Mouse (Mus musculus): ENCODE results near the gene Fam149a. TPM values are rescaled to one million over a fixed set of nuclear protein-coding genes. Genes with fewer than 3 reads are reported as not detected.
"Not testable (repeated sequence)": the region's sequence is repeated elsewhere in the genome, so short reads cannot be mapped to it uniquely, and the experiment has no call there.

Fam149a gene
- polyA plus RNA-seq, 1 experiment from 2014 or later = 57.8 TPM

DNA sequence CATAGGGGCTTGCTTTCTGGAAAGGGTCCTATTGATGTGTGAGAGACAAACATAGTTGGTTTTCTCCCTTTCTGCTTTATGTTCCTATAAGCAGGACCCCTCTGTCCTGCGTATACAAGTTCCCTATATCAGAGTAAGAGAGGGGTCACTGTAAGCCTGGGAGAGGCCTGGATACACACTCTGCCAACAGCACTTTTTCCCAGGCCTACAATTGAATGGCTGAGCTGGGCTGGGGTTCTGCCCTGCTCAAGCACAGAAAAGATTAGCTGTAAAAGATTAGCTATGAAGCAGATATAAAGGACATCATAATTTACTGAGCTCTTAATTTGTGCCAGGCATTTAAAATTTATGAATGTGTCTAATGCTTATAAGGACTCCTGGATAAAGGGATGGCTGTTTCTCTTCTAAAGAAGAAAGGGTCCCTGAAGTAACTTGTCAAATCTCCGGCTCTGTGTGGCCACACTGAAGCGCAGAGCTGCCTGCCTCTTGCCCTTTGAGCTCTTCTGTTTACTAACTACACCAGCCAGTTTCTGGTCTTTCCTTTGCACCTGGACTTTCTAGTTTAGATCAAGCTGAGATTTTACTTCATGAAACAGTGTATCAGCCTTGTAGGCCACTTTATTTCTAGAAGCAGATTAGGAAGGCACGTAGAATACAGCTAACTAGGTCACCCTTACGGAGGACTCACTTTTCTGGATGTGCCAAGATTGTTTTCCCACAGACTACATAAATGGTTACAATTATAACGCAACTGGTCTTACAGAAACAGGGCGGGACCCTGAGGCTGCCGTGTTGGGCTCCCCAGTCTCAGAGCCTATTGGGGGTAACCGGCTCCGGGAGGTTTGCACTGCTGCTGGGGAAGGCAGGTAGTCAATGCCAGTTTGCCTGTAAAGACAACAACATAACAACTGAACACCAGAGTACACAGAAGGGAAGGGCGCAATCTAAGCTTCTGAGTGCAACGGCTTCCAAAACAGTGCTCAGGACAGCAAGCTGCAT lies 40.2 kb downstream of the Fam149a start:
- no peaks in the 10 kb centered on the region for H3K4me1 ChIP-seq (replicated peaks; ENCODE audit: insufficient read depth, low read length)
- H3K9ac ChIP-seq (ENCODE audit: low read depth, low read length) = no peak overlapping the region
- WGBS = 91% methylated on average over 12 of the region's 12 CpGs
- no peak overlapping the region for H3K27ac ChIP-seq
- peaks cover 40% of the 10 kb centered on the region for H3K36me3 ChIP-seq (ENCODE audit: insufficient read depth, low read length)
- H3K4me2 ChIP-seq (ENCODE audit: low read length) = no peak overlapping the region
- DNase-seq (ENCODE audit: low spot score) = no peak
- no peak for TF ChIP-seq CTCF (IDR thresholded peaks at IDR 0.05; ENCODE audit: low read depth)
- H3K4me3 ChIP-seq (replicated peaks; ENCODE audit: low read depth, low read length) = no peak overlapping the region
- no peaks in the 10 kb centered on the region for H3K9me3 ChIP-seq (replicated peaks; ENCODE audit: low read length)
- no peak for ATAC-seq (replicated peaks; ENCODE audit: low FRiP score, low read depth)
- no peaks in the 10 kb centered on the region for H3K27me3 ChIP-seq (ENCODE audit: insufficient read depth, low read length)

DNA sequence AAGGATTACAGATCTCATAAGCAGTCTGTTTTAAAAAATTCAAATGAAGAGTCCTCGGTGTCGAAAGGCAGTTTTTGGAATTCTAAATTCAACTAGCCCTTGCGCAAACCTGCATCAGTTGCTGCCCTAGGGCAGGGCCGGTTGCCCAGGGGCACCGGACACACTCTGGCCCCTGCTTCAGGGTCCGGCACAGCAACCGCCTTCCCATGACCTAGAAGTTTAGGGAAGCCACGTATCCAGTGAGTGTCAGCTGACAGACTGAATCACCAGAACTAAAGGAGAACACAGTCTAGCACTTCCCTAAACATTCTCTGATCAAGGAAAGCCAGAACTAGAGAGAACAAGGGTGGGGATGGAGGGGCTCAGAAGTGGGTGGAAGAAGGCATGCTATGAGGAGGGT lies 48.6 kb downstream of the Fam149a start:
- H3K27ac ChIP-seq = no peak overlapping the region
- 4% methylated on average over 8 of the region's 8 CpGs for WGBS
- H3K9me3 ChIP-seq (replicated peaks; ENCODE audit: low read length) = no peaks in the 10 kb centered on the region
- peak overlapping the region; percentile 51 for H3K4me3 ChIP-seq (replicated peaks; ENCODE audit: low read depth, low read length)
- H3K27me3 ChIP-seq (ENCODE audit: insufficient read depth, low read length) = no peaks in the 10 kb centered on the region
- DNase-seq (ENCODE audit: low spot score) = no peak
- no peaks in the 10 kb centered on the region; the same call in 1 of the 2 replicates for H3K4me1 ChIP-seq (replicated peaks; ENCODE audit: insufficient read depth, low read length)
- peak overlapping the region; percentile 50 for H3K9ac ChIP-seq (ENCODE audit: low read depth, low read length)
- H3K36me3 ChIP-seq (ENCODE audit: insufficient read depth, low read length) = peaks cover 5% of the 10 kb centered on the region; the same call in 1 of the 2 replicates
- peak overlapping the region; percentile 95 for H3K4me2 ChIP-seq (ENCODE audit: low read length)
- ATAC-seq (replicated peaks; ENCODE audit: low FRiP score, low read depth) = 0 out of 2 replicates have a peak, but pooled peaks have one; percentile 49
- TF ChIP-seq CTCF (IDR thresholded peaks at IDR 0.05; ENCODE audit: low read depth) = no peak

DNA sequence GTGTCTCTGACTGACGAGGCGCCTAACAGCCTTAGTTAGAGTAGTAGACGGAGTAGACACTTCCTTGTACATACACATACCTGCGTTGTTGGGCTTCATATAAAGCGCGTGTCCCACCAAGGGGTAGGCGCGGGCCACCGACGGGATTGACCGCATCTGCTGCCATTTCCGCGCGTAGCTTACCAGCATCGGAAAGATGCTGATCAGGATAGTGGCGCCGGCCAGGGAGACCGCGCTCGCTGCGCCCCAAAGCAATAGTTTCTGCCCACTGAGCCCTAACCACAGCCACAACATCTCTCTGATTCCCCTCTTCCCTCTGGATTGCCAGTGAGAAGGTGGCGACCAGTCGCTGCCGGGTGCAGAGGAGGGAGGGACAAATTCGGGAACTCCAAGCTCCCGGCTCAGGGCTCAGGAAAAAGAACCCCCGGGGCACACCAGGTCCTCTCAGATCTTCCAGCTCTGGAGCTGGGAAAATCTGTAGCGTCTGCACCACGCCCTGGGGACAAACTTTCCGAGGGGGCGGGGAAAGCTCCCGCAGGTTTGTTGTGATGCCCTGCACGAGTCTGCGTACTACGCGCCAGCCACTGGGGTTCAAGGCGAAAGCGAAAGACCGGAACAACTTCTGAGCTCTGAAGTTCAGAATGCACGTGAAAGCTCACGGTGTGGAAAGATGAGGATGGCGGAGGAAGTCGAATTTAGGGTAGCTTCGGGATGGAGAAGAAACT lies 49.2 kb downstream of the Fam149a start, which contains the start of gene Cyp4v3:
TSS of gene Cyp4v3 (minus strand) at position 532 of the 725 bp plus-strand sequence.
- Histone ChIP-seq H3K4me1 (replicated peaks; ENCODE audit: insufficient read depth, low read length) (no peaks in the 10 kb centered on the region; the same call in 1 of the 2 replicates), H3K9me3 (replicated peaks; ENCODE audit: low read length) (no peaks in the 10 kb centered on the region), H3K36me3 (ENCODE audit: insufficient read depth, low read length) (peaks cover 5% of the 10 kb centered on the region; the same call in 1 of the 2 replicates), H3K9ac (ENCODE audit: low read depth, low read length) (peak within 1 kb of the TSS; percentile 50), H3K27me3 (ENCODE audit: insufficient read depth, low read length) (no peaks in the 10 kb centered on the region), H3K4me3 (replicated peaks; ENCODE audit: low read depth, low read length) (peak within 1 kb of the TSS; percentile 51), H3K27ac (no peak within 1 kb of the TSS), H3K4me2 (ENCODE audit: low read length) (peak within 1 kb of the TSS; percentile 95)
- ATAC-seq (replicated peaks; ENCODE audit: low FRiP score, low read depth) = peak; percentile 59; the same call in 1 of the 2 replicates
- 1% methylated on average over 44 of the region's 44 CpGs for WGBS
- DNase-seq (ENCODE audit: low spot score) = peak; percentile 77
- TF ChIP-seq CTCF (IDR thresholded peaks at IDR 0.05; ENCODE audit: low read depth) = no peak

DNA sequence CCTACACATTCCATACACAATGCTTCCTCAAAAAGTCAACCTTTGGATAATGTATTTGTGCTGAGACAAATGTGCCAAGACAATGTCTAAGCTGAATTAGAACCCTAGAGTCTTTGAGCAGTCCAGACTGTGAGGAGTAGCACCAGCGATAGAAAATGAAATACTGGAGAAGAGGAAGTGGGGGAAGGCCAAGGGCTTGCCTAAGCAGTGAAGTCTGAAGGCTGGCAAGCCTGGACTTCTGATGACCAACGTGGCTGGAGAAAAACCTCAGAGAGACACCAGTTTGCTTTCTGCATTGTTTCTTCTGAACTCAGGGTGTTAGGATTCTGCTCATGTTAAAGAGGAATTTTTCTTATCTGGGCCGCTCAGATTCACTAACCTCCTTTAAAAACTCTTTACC lies 51.2 kb downstream of the Fam149a start:
- Histone ChIP-seq H3K4me1 (replicated peaks; ENCODE audit: insufficient read depth, low read length) (no peaks in the 10 kb centered on the region; the same call in 1 of the 2 replicates), H3K4me2 (ENCODE audit: low read length) (no peak overlapping the region), H3K36me3 (ENCODE audit: insufficient read depth, low read length) (no peaks in the 10 kb centered on the region), H3K27me3 (ENCODE audit: insufficient read depth, low read length) (no peaks in the 10 kb centered on the region), H3K9me3 (replicated peaks; ENCODE audit: low read length) (no peaks in the 10 kb centered on the region), H3K4me3 (replicated peaks; ENCODE audit: low read depth, low read length) (no peak overlapping the region), H3K27ac (no peak overlapping the region), H3K9ac (ENCODE audit: low read depth, low read length) (no peak overlapping the region)
- WGBS = 79% methylated on average over 3 of the region's 3 CpGs
- no peak for ATAC-seq (replicated peaks; ENCODE audit: low FRiP score, low read depth)
- TF ChIP-seq CTCF (IDR thresholded peaks at IDR 0.05; ENCODE audit: low read depth) = no peak
- DNase-seq (ENCODE audit: low spot score) = no peak

DNA sequence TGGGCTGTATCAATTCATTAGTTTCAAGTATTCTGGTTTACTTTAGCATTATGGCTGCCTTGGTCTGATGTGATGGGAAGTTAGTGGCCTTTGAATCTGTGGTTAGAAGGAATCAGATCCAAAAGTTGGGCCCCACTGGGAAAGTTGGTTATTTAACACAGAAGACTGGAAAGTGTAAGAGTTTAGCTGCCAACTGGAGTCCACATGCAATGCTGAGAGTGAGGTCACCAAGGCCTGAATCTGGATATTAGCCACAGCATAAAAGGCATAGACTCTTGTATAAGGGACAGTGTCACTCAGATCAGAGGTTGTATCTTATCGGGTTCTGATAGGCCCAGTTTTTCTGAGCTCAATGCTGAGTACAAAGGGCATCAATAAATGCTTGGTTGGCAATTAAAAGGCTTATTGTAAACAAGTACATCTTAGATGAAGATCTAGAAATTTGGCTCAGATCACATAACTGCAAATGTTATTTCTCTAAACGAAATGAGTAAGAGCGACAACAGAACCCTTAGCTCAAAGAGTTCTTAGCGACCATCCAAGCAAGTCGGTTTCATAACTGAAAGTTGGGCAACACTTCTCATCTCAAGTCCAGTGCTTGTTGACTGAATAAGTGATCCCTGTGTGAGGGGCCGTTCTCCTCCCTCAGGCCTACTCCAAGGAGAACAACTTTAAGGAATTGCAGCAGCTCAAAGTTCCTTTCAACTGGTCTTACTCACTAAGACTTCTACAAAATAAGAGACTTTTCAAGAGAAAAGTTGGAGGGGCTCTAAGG lies 52.7 kb downstream of the Fam149a start:
- no peaks in the 10 kb centered on the region for H3K27me3 ChIP-seq (ENCODE audit: insufficient read depth, low read length)

DNA sequence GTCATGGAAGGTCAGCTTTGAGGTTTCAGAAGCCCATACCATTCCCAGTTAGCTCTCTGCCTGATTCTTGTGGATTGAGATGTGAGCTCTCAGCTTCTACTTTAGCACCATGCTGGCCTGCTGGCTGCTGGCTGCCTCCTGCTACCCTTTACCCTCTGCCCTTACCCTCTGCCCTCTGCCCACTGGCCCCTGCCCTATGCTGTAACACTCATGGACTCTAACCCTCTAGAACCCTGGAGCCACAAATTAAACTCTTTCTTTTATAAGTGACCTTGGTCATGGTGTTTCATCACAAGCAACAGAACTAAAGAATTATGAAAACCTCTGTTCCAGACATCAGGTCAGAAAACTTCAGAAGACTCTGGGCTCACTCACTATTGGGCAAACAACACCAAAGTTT lies 55.0 kb downstream of the Fam149a start:
- H3K4me1 ChIP-seq (replicated peaks; ENCODE audit: insufficient read depth, low read length); H3K27me3 ChIP-seq (ENCODE audit: insufficient read depth, low read length); H3K4me3 ChIP-seq (replicated peaks; ENCODE audit: low read depth, low read length); H3K4me2 ChIP-seq (ENCODE audit: low read length); H3K9me3 ChIP-seq (replicated peaks; ENCODE audit: low read length); ATAC-seq (replicated peaks; ENCODE audit: low FRiP score, low read depth); H3K27ac ChIP-seq; DNase-seq (ENCODE audit: low spot score); H3K36me3 ChIP-seq (ENCODE audit: insufficient read depth, low read length); H3K9ac ChIP-seq (ENCODE audit: low read depth, low read length): not testable (repeated sequence)

More for the DNA sequence above, 52.7 kb downstream of the Fam149a start:
- Histone ChIP-seq H3K36me3 (ENCODE audit: insufficient read depth, low read length) (no peaks in the 10 kb centered on the region), H3K4me1 (replicated peaks; ENCODE audit: insufficient read depth, low read length) (no peaks in the 10 kb centered on the region; the same call in 1 of the 2 replicates), H3K4me3 (replicated peaks; ENCODE audit: low read depth, low read length) (no peak overlapping the region), H3K4me2 (ENCODE audit: low read length) (no peak overlapping the region), H3K9ac (ENCODE audit: low read depth, low read length) (no peak overlapping the region), H3K27ac (no peak overlapping the region), H3K9me3 (replicated peaks; ENCODE audit: low read length) (no peaks in the 10 kb centered on the region)
- TF ChIP-seq CTCF (IDR thresholded peaks at IDR 0.05; ENCODE audit: low read depth) = no peak
- DNase-seq (ENCODE audit: low spot score) = no peak
- 87% methylated on average over 6 of the region's 6 CpGs for WGBS
- no peak for ATAC-seq (replicated peaks; ENCODE audit: low FRiP score, low read depth)
